Mouse (Mus musculus) adrenal gland, adult 10 weeks (tissue): Measurements from ENCODE around the gene Gm49486. TPM values are rescaled to one million over a fixed set of nuclear protein-coding genes. Genes with fewer than 3 reads are reported as not detected.

Experiments used
- polyA plus RNA-seq: library from polyadenylated mRNA; stranded (reverse); fragments of 350-450 nt; fragmentation: Illumina TruSeq; extraction: RNeasy Lipid Tissue Mini Kit (QIAGEN cat#74804); gene quantifications from one replicate; pipeline ENCODE4 v1.2.3, GENCODE M21; 2014; ENCODE audit warnings: low read depth, low replicate concordance

Gm49486 gene
- polyA plus RNA-seq, result 0.41 TPM

DNA sequence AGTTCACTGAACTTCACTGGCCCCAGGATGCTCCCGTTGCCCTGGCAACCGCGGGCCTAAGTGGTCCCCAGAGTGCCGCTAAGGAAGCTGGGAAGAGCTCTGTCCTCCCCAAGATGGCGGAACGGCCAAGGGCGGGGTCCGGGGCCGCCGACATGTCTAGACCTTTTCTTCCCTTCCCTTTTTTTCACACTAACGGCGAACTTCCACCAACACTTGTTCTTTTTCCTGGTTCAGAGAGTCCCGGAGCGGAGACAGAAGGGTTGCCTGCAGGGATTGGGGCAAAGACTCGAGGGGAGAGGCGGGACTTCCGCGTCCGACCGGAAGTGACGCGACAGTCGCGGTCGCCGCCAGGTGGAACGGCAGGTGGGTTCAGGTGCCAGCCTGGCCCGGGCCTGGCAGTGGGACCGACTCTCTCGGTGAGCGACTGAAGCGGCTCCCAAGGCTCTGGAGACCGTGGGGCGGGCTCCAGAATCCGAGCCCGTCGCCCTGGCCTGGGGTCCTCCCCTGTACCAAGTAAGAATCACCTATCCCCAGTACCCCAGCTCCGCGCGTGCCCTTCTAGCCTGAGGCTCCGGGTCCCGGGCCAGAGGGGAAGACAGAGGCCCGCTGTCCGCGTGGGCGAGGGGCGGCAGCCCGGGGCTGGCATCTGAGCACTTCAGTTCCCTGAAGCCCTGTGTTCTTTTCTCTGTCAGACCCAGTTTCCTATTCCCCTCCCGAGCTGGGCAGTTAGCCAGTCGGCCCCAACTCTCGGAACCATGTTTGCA is at the start of gene Gm49486, which contains the start of gene Pick1:
TSS of gene Gm49486 (plus strand) at position 334 of the 764 bp plus-strand sequence.
TSS of gene Pick1 (plus strand) at position 116 of the 764 bp plus-strand sequence.

GRCm38 (mm10) chr15:79254661-79255060 is 25.5 kb downstream of the Gm49486 start, which contains the start of gene Slc16a8:
Slc16a8 (minus strand) TSS chr15:79254761.

GRCm38 (mm10) chr15:79285399-79285798 is 56.2 kb downstream of the Gm49486 start, which contains the start of gene Baiap2l2:
Baiap2l2 (minus strand) TSS chr15:79285537.

Other genes with a start within 250 kb of the Gm49486 start
- gene H1f0, start 200.9 kb upstream of the Gm49486 start, polyA plus RNA-seq, result 127 TPM
- not detected for gene Galr3, start 187.5 kb upstream of the Gm49486 start, polyA plus RNA-seq
- 1.3 TPM for gene Ankrd54, start 166.5 kb upstream of the Gm49486 start, polyA plus RNA-seq
- 85.8 TPM for gene Eif3l, start 154.2 kb upstream of the Gm49486 start, polyA plus RNA-seq
- 34.1 TPM for gene Micall1, start 120.5 kb upstream of the Gm49486 start, polyA plus RNA-seq
- not detected for gene Polr2f, start 88.4 kb upstream of the Gm49486 start, polyA plus RNA-seq
- 1.5 TPM for gene 1700088E04Rik, start 88.1 kb upstream of the Gm49486 start, polyA plus RNA-seq
- gene Sox10, start 64.2 kb upstream of the Gm49486 start, polyA plus RNA-seq, result not detected
- gene Pick1, start 218 bp upstream of the Gm49486 start, polyA plus RNA-seq, result 5.9 TPM
- not detected for gene Slc16a8, start 25.4 kb downstream of the Gm49486 start, polyA plus RNA-seq
- gene Baiap2l2, start 56.1 kb downstream of the Gm49486 start, polyA plus RNA-seq, result not detected
- gene Pla2g6, start 99.0 kb downstream of the Gm49486 start, polyA plus RNA-seq, result 0.41 TPM
- 1.6 TPM for gene Maff, start 117.2 kb downstream of the Gm49486 start, polyA plus RNA-seq
- gene Tmem184b, start 174.2 kb downstream of the Gm49486 start, polyA plus RNA-seq, result 11.0 TPM
- gene Csnk1e, start 226.2 kb downstream of the Gm49486 start, polyA plus RNA-seq, result 20.4 TPM